Mouse (Mus musculus) forebrain, embryonic 14.5 days (tissue): ENCODE measurements around the gene Gm44790. TPM values are rescaled to one million over a fixed set of nuclear protein-coding genes. Genes with fewer than 3 reads are reported as not detected.

Source experiments
- ATAC-seq: fragments of 200-750 bp; cut with Nextera tagmentation; 2 replicates; pipeline ENCODE4 v1.8.0; 2017; ENCODE audit warnings: mild to moderate bottlenecking, moderate library complexity
- DNase-seq: peaks from one replicate; pipeline ENCODE4 v3.0.0-alpha.2; 2015; ENCODE audit warnings: low spot score
- H3K27ac ChIP-seq: fragments of 300-500 bp; sonication (generic); 2 replicates; pipeline ENCODE4 v1.5.1; 2014; ENCODE audit warnings: low read depth, mild to moderate bottlenecking, control low read depth, low read length, moderate library complexity
- H3K27me3 ChIP-seq: fragments of 300-500 bp; sonication (generic); replicated peaks from 2 replicates; pipeline ENCODE4 v1.6.1; 2014; ENCODE audit warnings: low read length, control low read depth, mixed read lengths; ENCODE audit not compliant: control insufficient read depth, insufficient read depth
- H3K36me3 ChIP-seq: fragments of 300-500 bp; sonication (generic); 2 replicates; pipeline ENCODE4 v1.6.1; 2014; ENCODE audit warnings: low read length, control low read depth; ENCODE audit not compliant: control insufficient read depth, insufficient read depth
- H3K4me1 ChIP-seq: fragments of 300-500 bp; sonication (generic); 2 replicates; pipeline ENCODE4 v1.6.1; 2014; ENCODE audit warnings: antibody characterized with exemption, low read length, control low read depth; ENCODE audit not compliant: control insufficient read depth, insufficient read depth
- H3K4me2 ChIP-seq: fragments of 300-500 bp; sonication (generic); 2 replicates; pipeline ENCODE4 v1.6.1; 2014; ENCODE audit warnings: mild to moderate bottlenecking, control low read depth, low read length
- H3K4me3 ChIP-seq: fragments of 300-500 bp; sonication (generic); 2 replicates; pipeline ENCODE4 v1.5.1; 2014; ENCODE audit warnings: low read depth, low read length, control low read depth
- H3K9ac ChIP-seq: fragments of 300-500 bp; sonication (generic); 2 replicates; pipeline ENCODE4 v1.6.1; 2014; ENCODE audit warnings: mild to moderate bottlenecking, low read length, control low read depth, moderate library complexity
- H3K9me3 ChIP-seq: fragments of 300-500 bp; sonication (generic); replicated peaks from 2 replicates; pipeline ENCODE4 v1.6.1; 2016; ENCODE audit warnings: low read length, control low read depth, mixed read lengths; ENCODE audit not compliant: control insufficient read depth
- WGBS: fragments of 180-500 bp; shearing (Covaris S2); extraction: QIAGEN DNeasy Blood & Tissue Kit; methylation state at CpG from one replicate; pipeline ENCODE4 v1.1.7; 2014; 5-methylcytosine and 5-hydroxymethylcytosine counted together
- polyA plus RNA-seq: library from polyadenylated mRNA; unstranded; fragments of >200 nt; fragmentation: Nextera tagmentation; extraction: Ambion mirVana; gene quantifications from 2 replicates; pipeline ENCODE4 v1.2.1, GENCODE M21; 2014

The Gm44790 gene
- polyA plus RNA-seq, 1 experiment from 2014 or later, result 1.9 TPM

- H3K9ac ChIP-seq, result no peak overlapping the region
- no peak overlapping the region for H3K4me3 ChIP-seq
- no peaks in the 10 kb centered on the region for H3K9me3 ChIP-seq
- no peak overlapping the region for H3K4me2 ChIP-seq
- DNase-seq (no peak), ATAC-seq (no peak)
- H3K36me3 ChIP-seq, result peaks cover 5% of the 10 kb centered on the region; the same call in 1 of the 2 replicates
- H3K4me1 ChIP-seq, result peaks cover 14% of the 10 kb centered on the region
- no peak overlapping the region for H3K27ac ChIP-seq
- H3K27me3 ChIP-seq, result no peaks in the 10 kb centered on the region
Measured at GRCm38 (mm10) chr6:86474646-86475181, 48.3 kb downstream of the Gm44790 start.

GRCm38 (mm10) chr6:86475462-86476167 lies 49.2 kb downstream of the Gm44790 start:
- H3K36me3 ChIP-seq, result no peaks in the 10 kb centered on the region
- H3K27ac ChIP-seq, result no peak overlapping the region
- no peaks in the 10 kb centered on the region for H3K27me3 ChIP-seq
- no peaks in the 10 kb centered on the region for H3K9me3 ChIP-seq
- no peak overlapping the region for H3K9ac ChIP-seq
- H3K4me3 ChIP-seq, result no peak overlapping the region
- 78% methylated on average over 9 of the region's 9 CpGs for WGBS
- peaks cover 14% of the 10 kb centered on the region for H3K4me1 ChIP-seq
- H3K4me2 ChIP-seq, result no peak overlapping the region
- ATAC-seq, result no peak
- no peak for DNase-seq

- Histone ChIP-seq H3K4me1 (peaks cover 9% of the 10 kb centered on the region), H3K27ac (no peak overlapping the region), H3K27me3 (no peaks in the 10 kb centered on the region), H3K9ac (no peak overlapping the region), H3K4me3 (no peak overlapping the region), H3K9me3 (no peaks in the 10 kb centered on the region), H3K4me2 (no peak overlapping the region), H3K36me3 (no peaks in the 10 kb centered on the region)
- DNase-seq (no peak), ATAC-seq (no peak)
- 83% methylated on average over 5 of the region's 5 CpGs for WGBS
Measured at GRCm38 (mm10) chr6:86476931-86477330, 50.5 kb downstream of the Gm44790 start.

GRCm38 (mm10) chr6:86479311-86479710 lies 52.9 kb downstream of the Gm44790 start:
- WGBS, result 67% methylated on average over 3 of the region's 3 CpGs
- ATAC-seq (no peak), DNase-seq (no peak)
- H3K4me1 ChIP-seq, result no peaks in the 10 kb centered on the region
- no peaks in the 10 kb centered on the region for H3K36me3 ChIP-seq
- H3K9ac ChIP-seq, result no peak overlapping the region
- H3K4me3 ChIP-seq, result no peak overlapping the region
- H3K27me3 ChIP-seq, result no peaks in the 10 kb centered on the region
- no peak overlapping the region for H3K4me2 ChIP-seq
- H3K9me3 ChIP-seq, result no peaks in the 10 kb centered on the region
- H3K27ac ChIP-seq, result no peak overlapping the region

GRCm38 (mm10) chr6:86479816-86480188 lies 53.3 kb downstream of the Gm44790 start:
- H3K9me3 ChIP-seq, result no peaks in the 10 kb centered on the region
- no peak for ATAC-seq
- no peaks in the 10 kb centered on the region for H3K27me3 ChIP-seq
- H3K36me3 ChIP-seq, result no peaks in the 10 kb centered on the region
- no peaks in the 10 kb centered on the region for H3K4me1 ChIP-seq
- DNase-seq, result no peak
- no peak overlapping the region for H3K4me2 ChIP-seq
- H3K27ac ChIP-seq, result no peak overlapping the region
- no peak overlapping the region for H3K4me3 ChIP-seq
- H3K9ac ChIP-seq, result no peak overlapping the region

- no peak overlapping the region for H3K4me2 ChIP-seq
- no peak overlapping the region for H3K9ac ChIP-seq
- WGBS, result 46% methylated on average over 9 of the region's 9 CpGs
- no peaks in the 10 kb centered on the region for H3K36me3 ChIP-seq
- no peak overlapping the region for H3K4me3 ChIP-seq
- ATAC-seq (no peak), DNase-seq (no peak)
- no peaks in the 10 kb centered on the region for H3K9me3 ChIP-seq
- no peaks in the 10 kb centered on the region for H3K27me3 ChIP-seq
- H3K27ac ChIP-seq, result no peak overlapping the region
- H3K4me1 ChIP-seq, result no peaks in the 10 kb centered on the region
Measured at GRCm38 (mm10) chr6:86480189-86480831, 53.9 kb downstream of the Gm44790 start.

GRCm38 (mm10) chr6:86481871-86482270 lies 55.4 kb downstream of the Gm44790 start:
- Histone ChIP-seq H3K27me3 (no peaks in the 10 kb centered on the region), H3K9me3 (no peaks in the 10 kb centered on the region), H3K4me2 (no peak overlapping the region), H3K36me3 (no peaks in the 10 kb centered on the region), H3K4me1 (no peaks in the 10 kb centered on the region), H3K9ac (no peak overlapping the region), H3K4me3 (no peak overlapping the region), H3K27ac (no peak overlapping the region)
- WGBS, result 93% methylated on average over 5 of the region's 5 CpGs
- DNase-seq (no peak), ATAC-seq (no peak)

- Histone ChIP-seq H3K4me2 (no peak overlapping the region), H3K27ac (no peak overlapping the region), H3K27me3 (no peaks in the 10 kb centered on the region), H3K4me1 (peaks cover 11% of the 10 kb centered on the region), H3K36me3 (no peaks in the 10 kb centered on the region), H3K4me3 (no peak overlapping the region), H3K9me3 (no peaks in the 10 kb centered on the region), H3K9ac (no peak overlapping the region)
- DNase-seq (peak; percentile 16), ATAC-seq (no peak)
- 56% methylated on average over 7 of the region's 7 CpGs for WGBS
Measured at GRCm38 (mm10) chr6:86485943-86486640, 59.6 kb downstream of the Gm44790 start.
